Mouse (Mus musculus) retina, embryonic 14.5 days (tissue): ENCODE measurements at regions not wholly inside any gene's neighbourhood (a gene's known extent, or its start where the extent isn't known, plus 50 kb on each side); places are given as distances from the start of the nearest gene placed in this dataset.

ENCODE experiments used
- DNase-seq: peaks from one replicate; pipeline ENCODE4 v3.0.0-alpha.2; 2015; ENCODE audit warnings: low spot score

DNA sequence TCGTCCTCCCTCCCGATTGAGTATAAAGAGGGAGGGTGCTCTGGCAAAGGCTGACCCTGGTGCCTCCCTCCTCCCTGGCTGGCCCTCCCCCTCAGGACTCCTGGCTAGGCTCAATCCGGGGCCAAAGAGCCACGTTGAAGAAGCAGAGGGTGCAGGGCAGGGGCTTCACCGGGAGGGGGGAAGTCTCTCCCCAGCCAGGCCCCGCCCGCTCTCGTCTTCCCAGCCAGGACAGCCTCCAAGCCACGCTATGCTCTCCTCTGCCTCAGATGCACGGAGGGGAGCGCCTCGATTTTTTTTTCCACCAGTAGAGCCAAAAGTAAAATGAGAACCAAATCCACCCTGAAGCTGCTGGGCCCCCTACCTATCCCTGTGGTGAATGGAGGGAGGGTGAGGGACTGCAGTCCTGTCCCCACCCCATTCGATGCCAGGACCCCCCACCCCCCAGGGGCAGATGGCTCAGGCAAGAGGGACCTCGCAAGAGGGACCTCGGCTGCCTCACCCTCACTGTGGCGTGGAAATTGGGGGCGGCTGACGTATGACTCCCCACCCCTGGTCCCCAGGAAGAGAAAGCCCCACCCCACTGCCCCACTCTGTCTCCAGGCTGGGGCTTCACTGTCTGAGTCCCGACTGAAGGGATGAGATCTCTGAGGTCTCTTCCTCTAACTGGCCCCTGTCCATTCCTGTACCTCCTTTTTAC, 53.2 kb upstream of the Col1a1 start:
- DNase-seq, result no peak

DNA sequence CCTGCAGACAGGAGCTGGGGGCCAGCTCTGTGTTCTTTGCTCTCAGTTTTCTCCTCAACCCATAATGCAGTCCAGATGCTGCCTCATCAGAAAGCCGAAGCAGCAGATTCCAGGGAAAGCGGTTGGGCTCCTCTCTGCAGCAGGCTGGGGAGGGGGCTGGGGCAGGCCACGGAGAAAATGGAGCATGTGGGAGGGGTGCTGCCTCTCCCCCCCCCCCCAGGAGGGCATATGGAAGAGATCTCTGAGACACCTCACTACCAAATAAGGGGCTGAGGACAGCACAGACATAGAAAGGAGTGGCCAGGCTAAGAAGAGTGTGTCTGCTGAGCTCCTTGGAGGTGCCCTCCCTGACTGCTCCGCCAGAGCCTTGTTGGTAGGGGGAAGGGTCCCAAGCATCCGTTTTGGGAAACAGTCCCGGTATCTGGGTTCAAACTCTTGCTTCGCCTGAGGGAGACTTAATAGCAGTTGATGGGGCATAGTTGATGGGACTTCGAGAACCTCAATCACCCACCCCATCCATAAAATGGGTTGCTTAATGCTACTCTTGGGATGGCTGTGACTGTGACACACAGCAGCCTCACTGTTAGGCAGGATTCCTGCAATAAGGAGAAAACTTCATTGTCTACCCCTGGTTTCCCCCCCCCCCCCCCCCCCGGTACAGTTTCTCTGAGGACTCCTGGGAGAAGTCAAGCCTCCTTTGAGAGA, 53.9 kb upstream of the Col1a1 start:
- no peak for DNase-seq

DNA sequence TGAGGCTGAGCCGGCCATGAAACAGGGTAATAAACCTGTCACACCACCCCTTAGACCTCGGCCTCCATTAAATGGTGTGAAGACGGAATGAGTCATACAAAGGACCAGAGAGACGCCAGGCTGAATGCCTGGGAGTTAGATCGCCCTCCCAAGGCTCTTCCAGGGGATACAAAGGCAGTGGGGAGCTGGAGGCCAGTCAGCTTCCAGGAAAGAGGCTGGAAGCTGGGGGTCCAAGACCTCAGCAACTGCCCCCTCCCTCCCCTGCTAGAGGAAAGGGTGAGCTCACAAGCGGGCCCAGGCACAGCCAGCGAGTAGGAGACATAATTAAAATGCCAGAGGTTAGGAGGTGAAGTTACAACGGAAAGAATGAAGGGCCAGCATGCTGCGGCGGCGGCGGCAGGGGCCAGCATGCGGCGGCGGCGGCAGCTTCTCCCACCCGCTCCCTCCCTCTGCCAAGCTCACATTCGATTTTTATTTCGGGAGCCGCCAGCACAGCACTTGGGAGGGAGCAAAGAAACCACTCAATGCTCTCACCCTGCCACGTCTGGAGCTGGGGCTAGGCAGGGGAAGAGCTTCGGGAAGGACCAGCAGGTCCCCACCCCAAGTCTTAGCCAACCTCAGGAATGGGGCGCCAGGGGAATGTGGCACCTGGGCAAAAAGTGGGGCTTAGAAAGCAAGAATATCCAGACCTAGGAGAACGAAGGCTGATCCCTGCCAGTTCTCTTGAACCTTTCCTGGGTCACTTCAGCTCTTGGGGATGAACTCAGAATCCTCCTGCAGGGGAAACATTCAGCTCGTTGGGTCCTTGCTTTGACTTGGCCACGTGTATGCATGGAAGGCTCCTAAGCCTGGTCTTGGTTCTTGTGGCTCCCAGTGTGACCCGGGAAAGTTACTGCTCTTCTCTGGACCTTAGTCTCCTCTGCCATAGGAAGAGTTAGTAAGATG, 54.9 kb upstream of the Col1a1 start:
- peak; percentile 53 for DNase-seq

DNA sequence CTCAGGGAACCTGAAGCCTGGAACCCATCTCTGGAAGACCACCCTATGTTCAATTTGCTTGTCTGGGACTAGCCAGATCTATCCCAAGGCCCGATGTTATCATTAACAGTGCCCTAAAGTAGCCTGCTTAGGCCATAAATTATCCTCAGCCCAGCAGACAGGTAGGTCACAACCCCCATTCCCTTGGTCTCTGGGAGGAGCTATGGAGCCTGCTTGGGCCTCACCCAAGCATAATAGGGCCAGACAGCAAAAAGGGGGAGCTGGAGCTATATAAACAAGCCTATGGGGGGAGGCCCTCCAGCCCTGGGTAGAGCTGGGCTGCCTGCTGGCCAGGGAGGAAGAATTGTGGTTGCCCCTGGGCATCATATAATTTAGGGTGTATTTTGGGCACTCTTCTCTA, 59.3 kb upstream of the Col1a1 start:
- DNase-seq, result no peak

DNA sequence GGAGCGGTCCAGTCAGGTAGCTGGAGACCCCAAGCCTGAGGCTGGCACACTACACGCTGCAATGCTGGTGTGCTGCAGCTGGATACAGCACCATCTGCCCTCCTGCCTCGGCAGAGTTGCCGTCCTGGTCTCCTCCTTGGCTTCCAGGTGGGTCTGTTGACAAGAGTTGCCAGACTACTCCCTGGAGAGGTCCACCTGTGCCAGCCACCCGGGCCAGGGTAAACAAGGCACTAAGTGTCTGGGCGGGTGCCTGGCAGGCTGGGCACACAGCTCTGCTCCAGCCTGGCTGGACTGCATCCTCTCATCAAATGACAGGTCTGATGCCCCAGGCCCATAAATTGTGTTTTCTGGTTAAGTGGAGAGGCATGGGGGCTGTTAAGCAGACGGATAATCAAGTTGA, 61.0 kb upstream of the Col1a1 start:
- no peak for DNase-seq

GRCm38 (mm10) chr11:94874155-94874561, 61.9 kb upstream of the Col1a1 start:
- no peak for DNase-seq

GRCm38 (mm10) chr11:94873693-94874092, 62.3 kb upstream of the Col1a1 start:
- DNase-seq, result no peak

GRCm38 (mm10) chr11:94872921-94873320, 63.1 kb upstream of the Col1a1 start:
- DNase-seq, result peak; percentile 52

DNA sequence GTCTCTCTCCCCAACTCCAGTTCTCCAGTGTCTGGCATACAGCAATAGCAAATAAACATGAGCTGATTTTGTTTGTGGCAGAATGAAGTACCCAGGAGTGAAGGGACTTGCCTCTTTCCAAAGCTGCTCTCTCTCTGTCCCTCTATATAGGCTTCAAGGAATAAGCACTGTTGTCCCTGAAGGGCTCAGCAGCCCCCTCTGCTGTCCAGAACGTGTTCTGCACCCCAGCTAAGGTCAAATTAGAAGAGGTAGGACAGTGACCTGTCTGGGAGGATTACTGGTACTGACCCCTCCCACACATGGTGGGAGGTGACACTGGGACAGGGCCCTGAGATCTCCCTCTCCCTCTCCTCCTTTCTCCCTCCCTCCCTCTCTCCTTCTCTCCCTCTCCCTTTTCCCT, 65.7 kb upstream of the Col1a1 start:
- peak; percentile 74 for DNase-seq

- DNase-seq, result peak; percentile 64
Measured at GRCm38 (mm10) chr11:94869866-94870265, 66.2 kb upstream of the Col1a1 start.

DNA sequence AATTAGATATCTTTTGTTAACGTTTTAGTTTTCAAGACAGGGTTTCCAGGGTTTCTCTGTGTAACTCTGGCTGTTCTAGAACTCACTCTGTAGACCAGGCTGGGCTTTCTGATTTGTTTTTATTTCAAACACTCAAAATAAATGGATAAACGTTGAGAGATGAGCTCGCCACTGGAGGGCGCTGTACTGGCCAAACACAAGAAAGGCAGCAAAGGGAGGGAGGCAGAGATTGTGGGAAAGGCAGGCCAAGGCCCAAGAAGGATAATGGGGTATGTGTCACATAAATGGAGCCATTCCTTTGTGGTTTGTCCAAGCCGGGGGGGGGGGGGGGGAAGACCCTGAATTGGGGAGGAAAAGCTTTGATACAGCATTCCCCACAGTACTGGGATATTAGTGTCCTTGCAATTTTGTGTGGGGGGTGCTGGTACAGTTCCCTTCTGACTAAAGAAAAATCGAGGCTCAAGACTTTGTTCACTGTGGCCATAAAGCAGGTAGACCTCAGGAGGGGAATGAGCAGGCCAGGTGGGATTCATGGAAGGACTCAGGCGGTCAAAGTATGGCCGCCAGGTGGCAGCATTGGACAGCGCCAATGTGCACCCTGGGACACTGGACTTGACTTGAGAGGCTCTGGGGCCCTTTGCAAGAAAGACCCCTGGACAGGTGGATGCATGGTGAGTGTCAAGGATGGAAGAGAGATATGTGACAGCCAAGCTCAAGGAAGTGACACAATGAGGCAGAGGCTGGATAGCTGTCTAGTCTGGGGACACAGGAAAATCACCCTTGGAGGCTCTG, 69.7 kb upstream of the Col1a1 start:
- DNase-seq, result peak; percentile 89

- peak; percentile 11 for DNase-seq
Measured at GRCm38 (mm10) chr11:94850129-94850528, 67.6 kb upstream of the Tmem92 start.

DNA sequence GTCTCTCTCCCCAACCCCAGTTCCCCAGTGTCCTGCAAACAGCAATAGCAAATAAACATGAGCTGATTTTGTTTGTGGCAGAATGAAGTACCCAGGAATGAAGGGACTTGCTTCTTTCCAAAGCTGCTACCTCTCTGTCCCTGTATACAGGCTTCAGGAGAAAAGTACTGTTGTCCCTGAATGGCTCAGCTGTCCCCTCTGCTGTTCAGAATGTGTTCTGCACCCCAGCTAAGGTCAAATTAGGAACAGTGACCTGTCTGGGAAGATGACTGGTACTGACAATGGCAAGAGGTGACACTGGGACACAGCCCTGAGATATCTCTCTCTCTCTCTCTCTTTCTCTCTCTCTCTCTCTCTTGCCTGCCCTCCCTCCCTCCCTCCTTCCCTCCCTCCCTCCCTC, 56.6 kb upstream of the Tmem92 start:
- peak; percentile 45 for DNase-seq

GRCm38 (mm10) chr11:94838140-94838539, 55.6 kb upstream of the Tmem92 start:
- peak; percentile 66 for DNase-seq

GRCm38 (mm10) chr11:94836347-94836746, 53.8 kb upstream of the Tmem92 start:
- no peak for DNase-seq

DNA sequence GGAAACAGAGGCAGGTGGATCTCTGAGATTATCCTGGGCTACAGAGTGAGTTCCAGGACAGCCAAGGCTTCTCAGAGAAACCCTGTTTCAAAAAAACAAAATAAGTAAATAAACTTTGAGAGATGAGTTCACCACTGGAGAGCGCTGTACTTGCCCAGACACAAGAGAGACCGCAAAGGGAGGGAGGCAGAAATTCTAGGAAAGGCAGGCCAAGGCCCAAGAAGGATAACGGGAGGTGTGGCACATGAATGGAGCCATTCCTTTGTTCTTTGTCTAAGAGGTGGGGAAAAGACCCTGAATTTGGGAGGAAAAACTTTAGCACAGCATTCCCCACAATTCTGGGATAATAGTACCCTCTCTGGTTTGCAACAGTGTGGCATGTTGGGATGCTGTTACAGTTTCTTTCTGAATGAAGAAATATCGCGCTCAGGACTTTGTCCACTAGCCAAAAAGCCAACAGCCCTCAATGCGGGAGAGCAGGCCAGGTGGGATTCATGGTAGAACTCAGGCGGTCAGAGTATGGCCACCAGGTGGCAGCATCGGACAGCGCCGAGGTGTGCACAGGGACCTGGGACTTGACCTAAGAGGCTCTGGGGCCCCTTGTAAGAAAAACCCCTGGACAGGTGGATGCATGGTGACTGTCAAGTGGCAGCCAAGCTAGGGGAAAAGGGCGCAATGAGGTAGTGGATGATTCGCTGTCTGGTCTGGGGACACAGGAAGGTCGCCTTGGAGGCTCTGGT, 49.9 kb upstream of the Tmem92 start:
- DNase-seq, result peak; percentile 81
